Mouse (Mus musculus): ENCODE measurements around the gene Mthfs.
"Not testable (repeated sequence)": the region's sequence is repeated elsewhere in the genome, so short reads cannot be mapped to it uniquely, and the experiment has no call there.

The Mthfs gene

GRCm38 (mm10) chr9:89240516-89241019 lies 30.1 kb downstream of the Mthfs start:
- DNase-seq (ENCODE audit: low spot score in 2 of 2) = not testable (repeated sequence)

- no peak for DNase-seq (ENCODE audit: low spot score in 2 of 2)
Measured at GRCm38 (mm10) chr9:89253400-89253799, 42.9 kb downstream of the Mthfs start.

- no peak for DNase-seq (ENCODE audit: low spot score in 2 of 2)
Measured at GRCm38 (mm10) chr9:89256556-89257335, 46.3 kb downstream of the Mthfs start.

GRCm38 (mm10) chr9:89263968-89264367 lies 53.5 kb downstream of the Mthfs start:
- no peak for DNase-seq (ENCODE audit: low spot score in 2 of 2)

GRCm38 (mm10) chr9:89264571-89264970 lies 54.1 kb downstream of the Mthfs start:
- DNase-seq (ENCODE audit: low spot score in 2 of 2) = no peak

GRCm38 (mm10) chr9:89267093-89267492 lies 56.6 kb downstream of the Mthfs start:
- DNase-seq (ENCODE audit: low spot score in 2 of 2) = no peak

DNA sequence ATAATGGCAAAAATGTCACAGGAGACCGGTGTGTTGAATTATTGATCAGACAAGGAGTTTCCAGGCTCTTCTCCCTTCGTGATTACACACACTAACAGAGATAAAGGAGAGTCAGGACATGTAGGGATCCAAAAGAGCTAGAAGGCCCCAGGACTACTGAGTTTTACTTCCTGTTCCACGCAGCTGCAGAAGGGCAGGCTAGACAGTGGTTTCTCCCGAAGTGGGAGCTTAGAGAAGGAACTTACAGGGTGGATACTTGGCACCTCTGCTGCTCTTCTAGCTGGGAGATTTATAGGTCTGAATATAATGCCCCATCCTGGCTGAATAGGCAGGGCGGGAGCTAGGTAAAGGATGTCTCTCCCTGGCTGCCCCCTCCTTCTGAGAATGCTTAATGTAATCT lies 57.1 kb downstream of the Mthfs start:
- no peak for DNase-seq (ENCODE audit: low spot score in 2 of 2)

DNA sequence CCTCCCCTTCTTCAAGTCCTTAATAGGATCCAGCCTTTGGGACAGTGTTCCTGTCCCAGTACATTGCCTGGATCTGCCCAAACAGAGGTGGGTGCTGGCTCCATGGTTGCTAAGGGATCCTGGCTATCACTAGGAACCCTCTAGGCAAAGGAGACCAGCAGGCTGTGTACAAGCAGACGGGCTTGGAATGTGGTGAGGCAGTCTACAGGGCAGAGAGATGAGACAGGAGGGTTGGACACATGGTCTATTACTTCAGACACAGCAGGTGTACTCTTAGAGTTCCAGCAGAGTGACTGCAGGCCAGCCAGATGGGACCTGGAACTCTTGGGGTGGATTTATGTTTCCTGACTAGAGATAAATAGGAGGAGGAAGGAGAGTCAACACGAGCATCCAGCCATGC lies 59.9 kb downstream of the Mthfs start:
- no peak for DNase-seq (ENCODE audit: low spot score in 2 of 2)

GRCm38 (mm10) chr9:89273766-89274165 lies 63.3 kb downstream of the Mthfs start:
- DNase-seq (ENCODE audit: low spot score in 2 of 2) = no peak

GRCm38 (mm10) chr9:89278207-89278606 lies 67.7 kb downstream of the Mthfs start:
- DNase-seq (ENCODE audit: low spot score in 2 of 2) = no peak

GRCm38 (mm10) chr9:89282374-89283068 lies 72.0 kb downstream of the Mthfs start:
- no peak for DNase-seq (ENCODE audit: low spot score in 2 of 2)

DNA sequence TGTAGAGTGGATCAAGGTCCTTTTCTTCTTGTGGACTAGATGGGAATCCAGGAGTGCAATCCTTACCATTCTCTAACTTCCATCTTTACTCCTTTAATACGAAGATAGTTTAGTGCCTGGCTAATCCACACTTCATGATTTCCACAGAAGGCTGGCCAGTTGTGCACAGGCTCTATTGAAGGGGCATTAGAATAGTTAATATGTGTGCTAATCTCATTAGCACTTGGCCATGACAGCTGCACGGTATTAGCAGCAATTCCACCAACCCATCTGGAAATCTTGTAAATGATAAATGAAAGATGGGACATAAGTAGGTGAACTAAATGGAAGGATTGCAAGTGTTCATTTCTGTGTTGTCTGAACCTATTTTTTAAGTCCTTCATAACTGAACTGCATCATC lies 77.6 kb downstream of the Mthfs start:
- no peak for DNase-seq (ENCODE audit: low spot score in 2 of 2)

DNA sequence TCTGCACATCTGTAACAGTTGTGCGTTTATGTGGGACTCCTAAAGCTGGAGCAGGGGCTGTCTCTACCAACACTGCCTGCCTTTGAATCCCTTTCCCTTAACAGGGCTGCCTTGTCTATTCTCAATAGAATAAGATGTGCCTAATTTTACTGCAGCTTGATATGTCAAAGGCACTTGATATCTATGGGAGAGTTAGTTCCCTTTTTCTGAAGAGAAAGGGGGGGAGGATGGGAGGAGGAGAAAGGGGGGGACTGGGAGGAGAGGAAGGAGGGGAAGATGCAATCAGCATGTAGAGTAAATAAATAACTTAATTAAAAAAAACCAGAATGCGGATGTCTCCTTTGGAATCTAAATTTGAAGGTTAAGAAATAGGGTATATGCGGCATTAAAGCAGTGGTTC lies 82.9 kb downstream of the Mthfs start:
- no peak for DNase-seq (ENCODE audit: low spot score in 2 of 2)

- no peak for DNase-seq (ENCODE audit: low spot score in 2 of 2)
Measured at GRCm38 (mm10) chr9:89294121-89294520, 83.6 kb downstream of the Mthfs start.

- no peak for DNase-seq (ENCODE audit: low spot score in 2 of 2)
Measured at GRCm38 (mm10) chr9:89305637-89306036, 95.2 kb downstream of the Mthfs start.

GRCm38 (mm10) chr9:89308357-89309194 lies 98.1 kb downstream of the Mthfs start:
- DNase-seq (ENCODE audit: low spot score in 2 of 2) = no peak

DNA sequence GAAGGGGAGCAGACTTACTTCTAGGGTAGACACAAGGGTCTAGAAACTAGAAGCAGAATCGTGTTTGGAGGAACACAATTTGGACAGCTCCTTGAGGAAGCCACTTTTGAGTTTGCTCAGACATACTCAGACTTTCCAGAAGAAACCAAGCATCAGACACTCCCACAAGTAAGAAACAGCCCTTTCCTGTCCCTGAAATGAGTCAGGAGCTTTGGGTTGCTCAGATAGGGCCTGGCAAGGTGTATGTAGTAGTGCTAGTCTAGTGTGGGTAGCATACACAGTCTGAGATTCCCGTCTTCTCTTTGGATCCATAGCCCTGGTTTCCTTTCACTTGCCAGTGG lies 98.7 kb downstream of the Mthfs start:
- no peak for DNase-seq (ENCODE audit: low spot score in 2 of 2)

DNA sequence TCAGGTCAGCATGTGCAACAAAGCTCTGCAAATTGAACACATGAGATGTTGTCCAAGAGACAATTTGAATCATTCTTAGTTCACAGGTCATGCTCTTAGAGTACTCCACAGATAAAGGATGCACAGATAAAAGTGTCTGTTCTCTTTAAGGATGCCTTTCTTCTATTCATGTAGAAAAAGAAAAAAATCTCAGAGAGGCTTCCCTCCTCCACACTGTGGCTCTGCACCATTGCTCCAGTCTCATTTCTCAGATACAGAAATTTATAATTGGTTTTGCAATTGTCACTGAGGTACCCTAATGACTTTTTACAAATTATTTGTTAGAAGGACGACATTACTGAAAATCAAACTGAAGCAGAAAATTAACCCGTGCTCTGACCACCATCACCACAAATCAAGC lies 101.2 kb downstream of the Mthfs start:
- no peak for DNase-seq (ENCODE audit: low spot score in 2 of 2)

DNA sequence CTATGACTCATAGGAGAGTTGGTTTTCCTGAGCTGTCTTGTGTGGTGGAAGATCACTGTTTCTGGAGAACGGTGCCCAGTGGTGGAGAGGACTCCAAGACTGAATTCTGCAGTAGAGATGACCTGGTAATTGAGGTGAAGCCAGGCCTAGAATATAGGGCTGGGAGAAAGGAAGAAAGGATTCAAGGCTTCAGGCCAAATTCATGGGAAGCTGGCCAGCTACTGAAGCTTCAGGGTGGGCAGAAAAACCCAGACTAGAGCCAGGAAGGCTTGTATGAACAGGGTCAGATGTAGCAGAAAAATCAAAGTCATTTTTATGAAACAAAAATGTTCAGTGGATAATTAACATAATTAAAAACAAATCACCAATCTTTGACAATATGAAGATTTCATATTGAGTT lies 163.3 kb downstream of the Mthfs start:
- no peak for DNase-seq (ENCODE audit: low spot score in 2 of 2)

DNA sequence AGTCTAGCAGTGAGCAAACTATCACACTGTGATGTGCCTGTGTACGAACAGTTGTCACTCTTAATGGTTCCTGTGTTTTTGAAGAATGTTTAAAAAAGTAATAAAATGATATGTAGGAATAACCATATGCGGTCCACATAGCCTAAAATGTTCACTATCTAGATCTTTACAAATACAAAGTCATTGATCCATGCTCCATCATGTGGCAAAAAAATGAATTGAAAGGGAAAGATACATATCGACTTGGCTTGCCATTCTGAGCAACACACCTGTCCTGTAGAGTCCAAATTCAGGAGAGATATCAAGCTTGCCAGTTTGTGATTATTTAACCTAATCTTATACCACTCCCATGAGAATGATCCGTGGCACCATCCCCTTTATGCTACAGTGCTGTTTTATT lies 164.2 kb downstream of the Mthfs start:
- DNase-seq (ENCODE audit: low spot score in 2 of 2) = no peak

- DNase-seq (ENCODE audit: low spot score in 2 of 2) = no peak
Measured at GRCm38 (mm10) chr9:89403031-89403430, 192.6 kb downstream of the Mthfs start.

All from natural killer cell, adult 2 months (primary cell).